Mouse (Mus musculus) spleen, adult 2 months (tissue): ENCODE data around the gene 4931406P16Rik.

Experiments used
- CTCF ChIP-seq: fragments of 200-500 bp; IDR thresholded peaks from 2 replicates; pipeline ENCODE4 v1.5.1; 2011; ENCODE audit warnings: mild to moderate bottlenecking, inconsistent platforms; ENCODE audit not compliant: insufficient read depth, insufficient read length, insufficient replicate concordance; ENCODE audit errors: extremely low read depth
- POLR2A ChIP-seq: fragments of 200-500 bp; IDR thresholded peaks from 2 replicates; pipeline ENCODE4 v1.6.1; 2011; ENCODE audit warnings: low read depth, low read length, inconsistent platforms

DNA sequence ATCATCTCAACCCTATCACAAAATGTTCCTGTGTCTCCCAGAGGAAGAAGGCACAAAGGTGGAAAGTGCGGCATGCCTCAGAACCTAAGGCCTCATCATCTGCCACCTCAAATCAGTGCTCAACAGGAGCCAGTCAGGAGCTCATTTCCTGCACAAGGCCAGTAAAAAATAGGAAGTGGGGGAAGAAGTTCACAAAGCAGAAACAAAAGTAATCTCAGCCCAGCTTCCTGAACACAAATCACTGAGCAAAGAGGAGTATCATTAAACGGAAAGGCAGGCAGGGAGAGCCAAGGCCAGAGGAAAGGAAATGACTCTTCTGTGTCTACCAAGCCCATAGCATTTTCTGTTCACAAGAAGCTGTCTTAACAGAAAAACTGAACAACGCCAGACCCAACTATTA lies 11.4 kb downstream of the 4931406P16Rik start:
- TF ChIP-seq CTCF (no peak), POLR2A (no peak)
